Mouse (Mus musculus): ENCODE results near the gene Ifi209. TPM values are rescaled to one million over a fixed set of nuclear protein-coding genes. Genes with fewer than 3 reads are reported as not detected.
"Not testable (repeated sequence)": the region's sequence is repeated elsewhere in the genome, so short reads cannot be mapped to it uniquely, and the experiment has no call there.

Gene Ifi209
- 0.04 and 0.66 TPM in 2 replicates for polyA plus RNA-seq (2015; fragmentation: Nextera tagmentation; extraction: Ambion mirVana)

DNA sequence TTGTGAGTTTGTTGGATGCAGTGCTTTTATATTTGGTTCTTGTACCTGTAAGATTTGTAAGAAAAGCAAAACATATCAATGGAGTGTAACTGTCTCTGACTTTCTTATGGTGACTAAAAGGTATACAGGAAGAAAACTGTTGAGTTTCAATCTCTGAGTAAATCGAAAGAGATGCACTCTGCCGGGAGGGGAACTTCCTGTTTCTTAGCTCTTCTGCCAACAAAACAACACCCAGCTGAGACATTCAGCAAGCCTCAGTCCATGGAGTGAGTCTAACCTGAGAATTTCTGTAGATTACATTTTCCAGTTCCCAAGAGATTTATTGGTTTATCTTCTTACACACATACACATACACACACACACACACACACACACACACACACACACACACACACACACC lies at the start of gene Ifi209:
Ifi209 (plus strand) TSS at position 296 of the 400 bp plus-strand sequence.
- H3K36me3 ChIP-seq; ATAC-seq (ENCODE audit: low FRiP score, low read depth); H3K4me3 ChIP-seq; H3K9me3 ChIP-seq; H3K4me1 ChIP-seq (replicated peaks); H3K27ac ChIP-seq (replicated peaks); H3K9ac ChIP-seq; H3K27me3 ChIP-seq; H3K4me2 ChIP-seq: not testable (repeated sequence)
- 88% methylated on average over 2 of the region's 2 CpGs for WGBS

DNA sequence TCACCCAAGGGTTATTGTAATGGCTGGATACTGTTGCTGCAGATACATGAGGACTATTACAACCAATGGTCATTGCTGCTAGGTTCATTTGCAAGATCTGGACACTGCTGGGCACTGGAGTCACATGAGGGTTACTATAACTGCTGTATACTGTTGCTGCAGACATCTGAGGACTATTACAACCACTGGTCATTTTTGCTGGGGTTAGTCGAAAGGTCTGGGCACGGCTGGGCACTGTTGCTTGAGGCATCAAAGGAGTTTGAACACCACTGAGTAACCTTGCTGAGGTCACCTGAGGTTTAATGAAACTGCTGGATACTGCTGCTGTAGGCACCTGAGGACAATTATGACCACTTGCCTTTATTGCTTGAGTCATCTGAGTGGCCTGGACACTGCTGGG lies 41.0 kb upstream of the Ifi209 start:
- not testable (repeated sequence) for H3K4me3 ChIP-seq; H3K27me3 ChIP-seq; H3K27ac ChIP-seq (replicated peaks); H3K9ac ChIP-seq; H3K4me2 ChIP-seq; H3K36me3 ChIP-seq; H3K9me3 ChIP-seq; H3K4me1 ChIP-seq (replicated peaks); ATAC-seq (ENCODE audit: low FRiP score, low read depth)
- 91% methylated on average over 2 of the region's 2 CpGs for WGBS

DNA sequence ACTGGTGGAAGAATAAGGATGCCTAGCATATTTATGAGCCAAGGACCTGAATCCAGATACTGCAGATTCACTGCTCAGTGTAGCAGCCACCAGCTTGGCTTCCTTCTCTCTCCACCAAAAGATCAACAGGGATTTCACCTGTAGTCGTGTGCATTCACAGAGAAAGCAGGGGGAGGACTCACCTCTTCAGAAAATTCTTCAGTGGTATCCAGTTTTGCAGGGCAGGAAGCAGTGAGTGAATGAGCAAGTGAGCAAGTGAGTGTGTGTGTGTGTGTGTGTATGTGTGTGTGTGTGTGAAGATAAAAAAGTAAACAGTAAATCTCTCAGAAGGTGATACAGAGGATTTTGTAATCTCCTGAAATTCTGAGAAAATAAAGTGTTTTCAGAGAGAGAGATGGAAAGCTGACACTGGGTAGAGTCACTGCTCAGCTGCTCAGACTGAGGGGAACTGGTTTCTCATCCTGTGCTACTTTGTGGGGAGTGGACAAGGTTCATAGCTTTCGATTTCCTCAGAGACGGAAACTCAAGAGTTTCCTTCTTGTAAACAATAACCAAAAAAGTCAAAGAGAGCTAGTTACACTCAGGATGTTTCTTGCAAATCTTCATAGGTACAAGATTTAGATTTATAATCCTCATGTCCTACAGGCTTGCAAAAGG lies 31.8 kb upstream of the Ifi209 start, which contains the start of gene Ifi213:
Ifi213 (minus strand) TSS at position 437 of the 657 bp plus-strand sequence.
- not testable (repeated sequence) for H3K9me3 ChIP-seq; H3K36me3 ChIP-seq; ATAC-seq (ENCODE audit: low FRiP score, low read depth); H3K27ac ChIP-seq (replicated peaks); H3K4me3 ChIP-seq; H3K4me2 ChIP-seq; H3K9ac ChIP-seq; H3K27me3 ChIP-seq; H3K4me1 ChIP-seq (replicated peaks)
- WGBS: 82% methylated on average over 3 of the region's 3 CpGs

DNA sequence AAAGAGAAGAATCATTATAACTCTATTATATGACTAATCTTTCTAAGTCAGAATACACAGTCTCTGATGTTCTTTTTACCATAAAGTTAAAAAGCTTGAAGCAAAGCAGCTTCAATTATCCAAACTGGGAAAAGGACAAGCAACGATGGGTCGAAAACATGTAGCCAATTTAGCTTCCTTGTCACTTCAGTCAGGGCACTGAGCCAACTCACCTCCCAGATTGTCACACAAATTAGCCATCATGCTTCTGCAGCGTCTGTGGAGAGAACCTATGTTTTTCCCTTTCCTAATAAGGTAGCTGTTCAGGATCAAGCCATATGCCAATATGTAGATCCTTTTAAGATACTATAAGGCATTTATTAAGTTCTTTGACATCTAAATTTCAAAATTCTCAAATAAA lies 20.4 kb upstream of the Ifi209 start:
- WGBS: 67% methylated on average over 3 of the region's 3 CpGs
- ATAC-seq (ENCODE audit: low FRiP score, low read depth); H3K27ac ChIP-seq (replicated peaks); H3K4me2 ChIP-seq; H3K4me1 ChIP-seq (replicated peaks); H3K9ac ChIP-seq; H3K9me3 ChIP-seq; H3K4me3 ChIP-seq; H3K27me3 ChIP-seq; H3K36me3 ChIP-seq: not testable (repeated sequence)

DNA sequence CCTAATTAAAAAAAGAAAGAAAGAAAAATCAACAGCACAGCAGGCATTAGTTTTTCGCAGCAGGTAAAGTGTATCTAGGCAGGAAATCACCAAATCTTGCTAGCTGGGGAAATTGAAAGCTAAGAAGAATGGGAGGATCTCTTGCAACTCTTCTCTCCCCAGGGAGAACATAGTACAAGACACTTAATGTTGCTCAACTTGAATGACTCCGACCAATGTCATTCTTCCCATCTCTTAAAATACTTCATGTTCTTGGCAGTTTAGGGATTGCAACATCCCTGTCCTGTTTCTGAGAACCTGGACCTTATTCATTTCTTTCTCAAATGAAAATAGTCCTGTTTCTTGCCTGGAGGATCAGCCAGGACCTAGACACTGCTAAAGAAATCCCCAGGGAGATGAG lies 8.5 kb upstream of the Ifi209 start:
- not testable (repeated sequence) for H3K4me1 ChIP-seq (replicated peaks); H3K27me3 ChIP-seq; H3K27ac ChIP-seq (replicated peaks); ATAC-seq (ENCODE audit: low FRiP score, low read depth); H3K4me3 ChIP-seq; H3K9me3 ChIP-seq; H3K4me2 ChIP-seq; H3K9ac ChIP-seq; H3K36me3 ChIP-seq
- WGBS: 83% methylated on average over 2 of the region's 2 CpGs

DNA sequence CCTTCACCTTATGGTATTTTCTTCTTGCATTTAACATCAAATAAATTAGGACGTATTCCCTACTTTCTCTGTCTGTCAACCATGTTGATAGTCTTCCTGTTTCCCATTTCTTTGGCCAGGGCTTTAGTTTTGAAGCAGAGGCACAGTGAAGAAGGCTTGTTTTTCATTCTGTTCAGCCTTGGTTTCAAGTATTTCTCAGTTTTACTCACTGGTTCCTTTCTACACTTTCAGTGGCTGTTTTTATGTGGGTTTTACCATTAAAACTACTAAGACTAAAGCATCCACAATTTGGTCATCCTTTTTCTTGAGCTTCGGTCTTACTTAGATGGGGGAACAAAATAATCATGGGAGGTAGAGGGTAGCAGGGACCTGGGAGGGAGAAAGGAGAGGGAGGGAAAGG lies 6.7 kb upstream of the Ifi209 start:
- Histone ChIP-seq H3K36me3 (no peaks in the 10 kb centered on the region), H3K4me1 (replicated peaks) (no peaks in the 10 kb centered on the region), H3K4me3 (no peak overlapping the region), H3K27me3 (no peaks in the 10 kb centered on the region), H3K27ac (replicated peaks) (no peak overlapping the region), H3K4me2 (no peak overlapping the region), H3K9me3 (no peaks in the 10 kb centered on the region), H3K9ac (no peak overlapping the region)
- no peak for ATAC-seq (ENCODE audit: low FRiP score, low read depth)
- WGBS: 90% methylated on average over 2 of the region's 2 CpGs

DNA sequence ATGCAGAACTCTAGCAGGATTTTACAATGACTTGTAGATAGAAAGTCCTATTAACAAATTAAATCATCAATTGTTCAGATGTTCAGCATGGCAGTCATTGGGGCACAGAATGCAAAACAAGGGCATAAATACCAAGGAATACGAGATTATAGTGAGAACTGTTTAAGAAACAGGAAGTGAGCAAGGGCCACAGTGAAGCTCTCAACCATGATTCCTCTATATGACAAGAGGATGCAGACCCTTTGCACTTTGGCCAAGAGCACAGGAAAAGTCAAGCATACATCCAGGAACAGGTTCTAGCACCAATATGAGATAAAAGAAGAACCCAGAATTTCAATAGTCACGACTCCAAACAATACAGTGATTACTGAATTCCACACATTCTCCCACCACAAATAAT lies 4.0 kb upstream of the Ifi209 start:
- no peak overlapping the region for H3K27ac ChIP-seq (replicated peaks)
- H3K4me1 ChIP-seq (replicated peaks): no peaks in the 10 kb centered on the region
- no peak overlapping the region for H3K4me2 ChIP-seq
- no peaks in the 10 kb centered on the region for H3K27me3 ChIP-seq
- H3K9me3 ChIP-seq: no peaks in the 10 kb centered on the region
- no peak for ATAC-seq (ENCODE audit: low FRiP score, low read depth)
- no peak overlapping the region for H3K9ac ChIP-seq
- no peak overlapping the region for H3K4me3 ChIP-seq
- H3K36me3 ChIP-seq: no peaks in the 10 kb centered on the region
- 85% methylated on average over 2 of the region's 2 CpGs for WGBS

DNA sequence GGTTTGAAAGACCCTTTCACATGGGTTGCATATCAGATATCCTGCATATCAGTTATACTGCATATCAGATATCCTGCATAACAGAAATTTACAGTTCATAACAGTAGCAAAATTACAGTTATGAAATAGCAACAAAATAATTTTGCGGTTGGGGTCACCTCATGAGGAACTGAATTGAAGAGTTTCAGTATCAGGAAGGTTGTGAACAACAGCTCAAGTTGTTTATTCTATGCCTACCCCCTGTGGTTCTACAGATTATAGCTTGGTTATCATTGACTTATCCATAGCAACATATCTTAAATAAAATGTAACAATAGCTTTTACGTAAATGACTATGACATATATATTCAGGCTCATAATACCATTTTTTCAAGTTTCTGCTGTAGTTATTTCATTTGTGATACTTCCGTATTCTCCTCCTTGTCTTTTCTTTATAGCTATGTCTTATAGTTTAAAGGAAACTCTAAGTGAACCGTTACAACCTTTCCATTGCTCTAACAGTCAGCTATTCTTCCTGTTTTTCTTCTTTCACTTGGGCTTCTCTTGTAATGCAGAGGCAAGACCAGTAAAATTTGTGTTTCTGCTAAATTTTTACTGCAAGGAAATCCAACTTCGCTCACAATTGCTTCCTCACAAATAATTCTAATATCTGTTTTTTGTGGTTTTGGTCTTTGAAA lies 3.4 kb downstream of the Ifi209 start:
- Histone ChIP-seq H3K9me3 (no peaks in the 10 kb centered on the region), H3K36me3 (no peaks in the 10 kb centered on the region), H3K4me3 (no peak overlapping the region), H3K4me2 (no peak overlapping the region), H3K9ac (no peak overlapping the region), H3K27ac (replicated peaks) (no peak overlapping the region), H3K4me1 (replicated peaks) (no peaks in the 10 kb centered on the region), H3K27me3 (no peaks in the 10 kb centered on the region)
- ATAC-seq (ENCODE audit: low FRiP score, low read depth): no peak
- WGBS: 91% methylated on average over 5 of the region's 5 CpGs

DNA sequence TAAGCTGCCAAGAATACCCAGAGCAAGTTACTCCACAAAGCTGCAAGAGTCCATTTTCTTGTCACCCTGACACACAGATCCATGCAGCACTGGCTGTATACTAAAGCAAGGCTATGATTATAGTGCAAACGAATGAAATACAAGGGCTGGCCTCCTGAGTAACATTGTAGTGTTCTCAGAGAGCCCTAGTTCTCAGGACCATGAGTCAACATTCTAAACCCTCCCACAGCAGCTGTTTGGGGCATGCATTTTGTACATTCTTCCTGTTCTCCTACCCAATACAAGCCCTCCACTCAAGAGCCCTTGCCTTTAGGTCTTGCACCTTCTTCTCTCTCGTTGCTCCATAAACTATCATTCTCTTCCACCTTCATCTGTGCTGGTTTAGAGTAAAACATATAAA lies 14.7 kb downstream of the Ifi209 start:
- no peak overlapping the region for H3K4me3 ChIP-seq
- no peak for ATAC-seq (ENCODE audit: low FRiP score, low read depth)
- H3K9me3 ChIP-seq: no peaks in the 10 kb centered on the region
- H3K36me3 ChIP-seq: no peaks in the 10 kb centered on the region
- H3K27me3 ChIP-seq: no peaks in the 10 kb centered on the region
- H3K9ac ChIP-seq: no peak overlapping the region
- WGBS: 81% methylated on average over 2 of the region's 2 CpGs
- H3K4me2 ChIP-seq: no peak overlapping the region
- no peaks in the 10 kb centered on the region for H3K4me1 ChIP-seq (replicated peaks)
- H3K27ac ChIP-seq (replicated peaks): no peak overlapping the region

DNA sequence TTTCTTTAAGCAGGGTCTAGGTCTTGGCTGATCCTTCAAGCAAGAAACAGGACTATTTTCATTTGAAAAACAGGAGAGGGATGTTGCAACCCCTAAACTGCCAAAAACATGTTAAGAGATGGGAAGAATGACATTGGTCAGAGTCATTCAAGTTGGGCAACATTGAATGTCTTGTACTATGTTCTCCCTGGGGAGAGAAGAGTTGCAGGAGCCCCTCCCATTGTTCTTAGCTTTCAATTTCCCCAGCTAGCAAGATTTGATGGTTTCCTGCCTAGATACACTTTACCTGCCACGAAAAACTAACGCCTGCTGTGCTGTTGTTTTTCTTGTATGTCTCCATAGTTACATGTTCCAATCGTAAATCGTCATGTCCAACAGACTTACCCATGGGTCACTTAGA lies 27.3 kb downstream of the Ifi209 start:
- H3K9ac ChIP-seq: no peak overlapping the region
- no peaks in the 10 kb centered on the region for H3K27me3 ChIP-seq
- H3K4me3 ChIP-seq: no peak overlapping the region
- no peaks in the 10 kb centered on the region for H3K4me1 ChIP-seq (replicated peaks)
- H3K36me3 ChIP-seq: no peaks in the 10 kb centered on the region
- no peak overlapping the region for H3K4me2 ChIP-seq
- 78% methylated on average over 4 of the region's 4 CpGs for WGBS
- H3K9me3 ChIP-seq: no peaks in the 10 kb centered on the region
- ATAC-seq (ENCODE audit: low FRiP score, low read depth): no peak
- H3K27ac ChIP-seq (replicated peaks): no peak overlapping the region

DNA sequence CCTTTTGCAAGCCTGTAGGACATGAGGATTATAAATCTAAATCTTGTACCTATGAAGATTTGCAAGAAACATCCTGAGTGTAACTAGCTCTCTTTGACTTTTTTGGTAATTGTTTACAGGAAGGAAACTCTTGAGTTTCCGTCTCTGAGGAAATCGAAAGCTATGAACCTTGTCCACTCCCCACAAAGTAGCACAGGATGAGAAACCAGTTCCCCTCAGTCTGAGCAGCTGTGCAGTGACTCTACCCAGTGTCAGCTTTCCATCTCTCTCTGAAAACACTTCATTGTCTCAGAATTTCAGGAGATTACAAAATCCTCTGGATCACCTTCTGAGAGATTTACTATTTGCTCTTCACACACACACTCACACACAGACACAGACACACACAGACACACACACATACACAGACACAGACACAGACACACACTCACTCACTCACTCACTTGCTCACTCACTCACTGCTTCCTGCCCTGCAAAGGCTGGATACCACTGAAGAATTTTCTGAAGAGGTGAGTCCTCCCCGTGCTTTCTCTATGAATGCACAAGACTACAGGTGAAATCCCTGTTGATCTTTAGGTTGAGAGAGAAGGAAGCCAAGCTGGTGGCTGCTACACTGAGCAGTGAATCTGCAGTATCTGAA lies 42.9 kb downstream of the Ifi209 start, which contains the start of gene Ifi208:
Ifi208 (plus strand) TSS at position 218 of the 640 bp plus-strand sequence.
- H3K4me1 ChIP-seq (replicated peaks); H3K27me3 ChIP-seq; H3K4me2 ChIP-seq; H3K9ac ChIP-seq; H3K27ac ChIP-seq (replicated peaks); H3K9me3 ChIP-seq; H3K4me3 ChIP-seq; ATAC-seq (ENCODE audit: low FRiP score, low read depth); H3K36me3 ChIP-seq: not testable (repeated sequence)
- WGBS: 49% methylated on average over 3 of the region's 3 CpGs

DNA sequence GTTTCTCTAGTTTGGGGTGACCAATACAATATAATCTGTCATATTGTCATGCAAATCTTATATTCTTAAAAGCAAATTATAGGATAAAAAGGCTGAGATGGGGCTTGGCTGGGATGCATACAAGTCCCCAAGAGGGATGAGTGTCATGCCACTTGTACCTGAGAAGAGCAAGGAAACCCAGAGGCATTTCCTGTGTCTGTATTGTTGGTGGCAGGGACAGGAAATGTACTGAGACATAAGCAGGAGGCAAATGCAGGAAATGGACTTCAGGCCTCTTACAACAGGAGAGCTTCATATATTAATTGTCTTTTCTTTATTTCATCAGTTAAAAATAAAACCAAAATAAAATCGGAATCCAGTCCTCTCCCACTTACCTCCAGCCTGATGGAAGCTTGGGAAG lies 47.9 kb downstream of the Ifi209 start:
- not testable (repeated sequence) for H3K4me3 ChIP-seq; H3K27me3 ChIP-seq; H3K36me3 ChIP-seq; H3K9ac ChIP-seq; H3K4me2 ChIP-seq; H3K4me1 ChIP-seq (replicated peaks); H3K9me3 ChIP-seq; ATAC-seq (ENCODE audit: low FRiP score, low read depth); H3K27ac ChIP-seq (replicated peaks)
- 85% methylated on average over 1 of the region's 1 CpGs for WGBS
